Mouse (Mus musculus): ENCODE results near the gene Phf21a. TPM values are rescaled to one million over a fixed set of nuclear protein-coding genes. Genes with fewer than 3 reads are reported as not detected.
"Not testable (repeated sequence)": the region's sequence is repeated elsewhere in the genome, so short reads cannot be mapped to it uniquely, and the experiment has no call there.

Gene Phf21a
- polyA plus RNA-seq, 1 experiment = 49.2 TPM

DNA sequence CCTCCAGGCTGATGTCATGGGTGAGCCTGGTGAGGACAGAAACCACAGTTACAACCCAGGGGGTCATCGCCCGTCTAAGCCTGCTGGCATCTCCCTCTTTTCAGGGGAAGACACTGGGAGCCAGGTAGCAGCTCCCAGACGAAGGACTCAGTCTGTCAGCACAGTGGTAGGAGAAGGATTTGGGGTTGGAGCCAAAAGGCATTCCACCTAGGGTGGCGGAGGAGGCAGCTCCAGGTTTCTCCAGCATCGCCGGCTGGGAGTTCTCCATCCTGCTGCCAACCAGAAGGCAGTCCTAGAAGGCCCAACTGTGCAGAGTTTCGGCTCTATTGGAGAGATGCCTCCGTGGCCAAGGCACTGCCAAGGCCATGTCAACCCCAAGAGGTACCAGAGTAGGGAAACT is 298.2 kb downstream of the Phf21a start:
- WGBS = 91% methylated on average over 8 of the region's 8 CpGs
- DNase-seq (ENCODE audit: low read depth in 1 of 2, low spot score in 2 of 2) = no peak
- no peak overlapping the region for H3K27ac ChIP-seq (ENCODE audit: insufficient read depth, low read length)
- no peak overlapping the region for H3K4me3 ChIP-seq (ENCODE audit: extremely low read depth, insufficient read depth, insufficient read length)
- no peaks in the 10 kb centered on the region for H3K36me3 ChIP-seq (ENCODE audit: control insufficient read depth, insufficient read depth, low read length)
- TF ChIP-seq CTCF (IDR thresholded peaks at IDR 0.05; ENCODE audit: extremely low read depth, insufficient read depth, insufficient read length, insufficient replicate concordance) = no peak
- no peak for TF ChIP-seq POLR2A (IDR thresholded peaks at IDR 0.05; ENCODE audit: low read depth, low read length)
- peaks cover 20% of the 10 kb centered on the region for H3K27me3 ChIP-seq (ENCODE audit: control insufficient read depth, insufficient read depth, low read length)
- peaks cover 8% of the 10 kb centered on the region for H3K4me1 ChIP-seq (ENCODE audit: control insufficient read depth, insufficient read depth, insufficient read length)

DNA sequence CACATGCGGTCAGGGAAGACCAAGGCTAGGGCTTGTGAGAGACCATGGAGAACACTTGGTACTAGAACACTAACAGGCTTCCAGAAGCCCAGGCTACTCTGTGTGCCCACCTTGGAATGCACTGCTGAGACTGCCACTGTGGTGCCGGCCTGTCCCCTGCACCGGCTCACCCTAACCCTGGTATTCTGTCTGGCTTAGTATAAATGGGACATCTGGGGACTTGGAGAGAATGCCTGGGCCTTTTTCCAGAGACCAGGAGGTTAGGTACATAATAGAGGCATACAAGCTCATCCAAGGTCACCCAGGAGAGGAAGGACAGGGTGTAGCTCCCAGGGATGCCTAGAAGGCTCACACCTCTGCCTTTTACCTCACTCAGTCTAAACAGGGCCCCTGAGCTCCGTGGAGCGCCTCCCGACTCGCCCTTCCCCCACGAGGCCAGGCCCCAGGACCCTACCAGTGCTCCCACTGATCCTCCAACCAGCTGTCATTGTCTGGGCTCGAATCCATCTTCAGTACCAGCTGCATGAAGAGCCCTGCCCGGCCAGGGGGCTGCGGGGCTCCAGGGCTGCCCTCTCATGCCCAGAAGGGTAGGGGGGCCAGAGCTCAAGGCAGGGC is 298.9 kb downstream of the Phf21a start:
- TF ChIP-seq POLR2A (IDR thresholded peaks at IDR 0.05; ENCODE audit: low read depth, low read length) (no peak), CTCF (IDR thresholded peaks at IDR 0.05; ENCODE audit: extremely low read depth, insufficient read depth, insufficient read length, insufficient replicate concordance) (no peak)
- no peaks in the 10 kb centered on the region for H3K36me3 ChIP-seq (ENCODE audit: control insufficient read depth, insufficient read depth, low read length)
- 54% methylated on average over 11 of the region's 11 CpGs for WGBS
- no peak overlapping the region for H3K27ac ChIP-seq (ENCODE audit: insufficient read depth, low read length)
- no peak for DNase-seq (ENCODE audit: low read depth in 1 of 2, low spot score in 2 of 2)
- H3K4me3 ChIP-seq (ENCODE audit: extremely low read depth, insufficient read depth, insufficient read length) = peak overlapping the region; percentile 11; the same call in 1 of the 2 replicates
- H3K27me3 ChIP-seq (ENCODE audit: control insufficient read depth, insufficient read depth, low read length) = peaks cover 20% of the 10 kb centered on the region
- peaks cover 8% of the 10 kb centered on the region for H3K4me1 ChIP-seq (ENCODE audit: control insufficient read depth, insufficient read depth, insufficient read length)

DNA sequence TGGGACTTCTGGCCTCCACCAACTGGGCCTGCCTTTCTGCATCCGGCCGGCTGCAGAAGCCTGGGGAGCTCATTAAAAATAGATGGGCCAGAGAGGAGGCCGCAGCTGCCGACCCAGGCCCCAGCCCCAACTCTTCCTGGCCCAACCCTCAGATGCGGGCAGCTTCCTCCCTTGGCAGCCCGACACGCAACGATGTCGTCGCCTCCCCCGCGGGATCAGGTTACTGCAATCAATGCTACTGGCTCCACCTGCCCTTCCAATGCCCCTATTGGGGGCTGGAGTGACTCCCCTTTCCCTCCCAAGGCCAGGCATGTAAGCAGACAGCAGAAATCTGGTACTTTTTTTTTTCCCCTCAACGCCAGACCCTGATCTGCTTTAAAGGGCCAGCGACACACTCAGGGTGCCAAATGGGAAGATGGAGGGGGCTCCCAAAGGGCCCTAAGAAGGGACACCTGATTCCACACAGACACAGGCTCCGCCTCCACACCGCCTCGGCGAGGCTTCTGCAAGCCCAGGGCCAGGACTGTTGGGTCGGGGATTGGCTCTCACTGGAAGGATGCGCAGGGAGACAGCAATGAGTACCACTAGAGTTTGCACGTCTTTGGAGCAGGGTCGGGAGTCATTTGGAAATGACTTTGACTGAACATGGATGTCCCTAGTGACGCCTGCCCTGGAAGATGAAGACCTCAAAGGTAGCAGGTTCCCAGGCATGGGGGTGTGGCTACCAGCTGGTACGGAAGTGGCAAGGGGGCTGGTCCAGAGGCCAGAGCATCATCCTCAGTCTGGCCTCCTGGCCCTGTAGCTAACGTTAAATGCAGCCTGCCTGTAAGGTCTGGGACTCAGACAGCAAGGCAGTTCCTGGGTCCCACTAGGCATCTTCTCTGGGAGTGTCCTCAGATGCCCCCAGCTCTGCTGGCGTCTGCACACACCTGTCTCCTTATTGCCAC is 299.7 kb downstream of the Phf21a start:
- H3K36me3 ChIP-seq (ENCODE audit: control insufficient read depth, insufficient read depth, low read length) = no peaks in the 10 kb centered on the region
- peaks cover 8% of the 10 kb centered on the region for H3K4me1 ChIP-seq (ENCODE audit: control insufficient read depth, insufficient read depth, insufficient read length)
- H3K4me3 ChIP-seq (ENCODE audit: extremely low read depth, insufficient read depth, insufficient read length) = peak overlapping the region; percentile 11; the same call in 1 of the 2 replicates
- no peak overlapping the region for H3K27ac ChIP-seq (ENCODE audit: insufficient read depth, low read length)
- 14% methylated on average over 26 of the region's 26 CpGs for WGBS
- TF ChIP-seq POLR2A (IDR thresholded peaks at IDR 0.05; ENCODE audit: low read depth, low read length) (no peak), CTCF (IDR thresholded peaks at IDR 0.05; ENCODE audit: extremely low read depth, insufficient read depth, insufficient read length, insufficient replicate concordance) (no peak)
- H3K27me3 ChIP-seq (ENCODE audit: control insufficient read depth, insufficient read depth, low read length) = peaks cover 20% of the 10 kb centered on the region
- DNase-seq (ENCODE audit: low read depth in 1 of 2, low spot score in 2 of 2) = no peak

DNA sequence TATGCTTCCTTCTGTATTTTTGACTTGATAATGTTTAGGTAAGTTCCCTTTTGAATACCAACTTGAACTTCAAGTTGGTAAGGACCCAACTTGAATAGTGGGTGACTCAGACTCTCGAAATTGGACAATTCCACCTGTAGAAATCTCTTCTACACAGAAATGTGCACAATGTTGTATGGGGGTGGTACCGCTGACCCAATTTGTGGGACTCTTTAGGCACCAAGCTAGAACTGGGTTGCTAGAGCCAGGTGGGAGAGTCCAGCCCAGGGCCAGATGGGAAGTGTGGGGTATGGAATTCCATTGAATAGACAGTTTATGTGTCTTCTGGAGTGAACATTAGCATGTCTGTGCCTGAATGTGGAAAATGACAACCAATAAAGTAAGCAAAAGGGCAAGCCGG is 302.6 kb downstream of the Phf21a start:
- Histone ChIP-seq H3K27ac (ENCODE audit: insufficient read depth, low read length) (no peak overlapping the region), H3K4me3 (ENCODE audit: extremely low read depth, insufficient read depth, insufficient read length) (no peak overlapping the region), H3K27me3 (ENCODE audit: control insufficient read depth, insufficient read depth, low read length) (peaks cover 10% of the 10 kb centered on the region), H3K4me1 (ENCODE audit: control insufficient read depth, insufficient read depth, insufficient read length) (no peaks in the 10 kb centered on the region), H3K36me3 (ENCODE audit: control insufficient read depth, insufficient read depth, low read length) (no peaks in the 10 kb centered on the region)
- 84% methylated on average over 3 of the region's 3 CpGs for WGBS
- TF ChIP-seq CTCF (IDR thresholded peaks at IDR 0.05; ENCODE audit: extremely low read depth, insufficient read depth, insufficient read length, insufficient replicate concordance) (no peak), POLR2A (IDR thresholded peaks at IDR 0.05; ENCODE audit: low read depth, low read length) (no peak)
- no peak for DNase-seq (ENCODE audit: low read depth in 1 of 2, low spot score in 2 of 2)

DNA sequence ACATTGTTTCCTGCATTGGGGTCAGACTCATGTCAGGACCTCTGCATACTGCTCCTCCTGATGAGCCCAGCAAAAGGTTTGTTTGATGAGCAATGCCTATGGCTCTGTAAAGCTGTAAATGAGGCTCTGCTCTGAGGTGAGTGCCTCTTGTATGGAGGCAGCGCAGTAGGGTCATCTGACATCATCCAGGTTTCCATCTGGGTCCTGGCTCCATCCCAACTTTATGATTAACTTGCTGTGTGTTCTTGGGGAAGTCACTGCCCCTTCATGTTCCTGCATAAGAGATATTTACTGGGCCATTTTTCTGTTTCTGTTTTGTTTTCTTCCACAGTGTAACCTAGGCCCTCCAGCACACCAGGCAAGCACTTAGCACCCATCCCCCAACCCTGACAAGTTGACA is 304.5 kb downstream of the Phf21a start:
- 79% methylated on average over 1 of the region's 1 CpGs for WGBS
- Histone ChIP-seq H3K4me3 (ENCODE audit: extremely low read depth, insufficient read depth, insufficient read length) (no peak overlapping the region), H3K36me3 (ENCODE audit: control insufficient read depth, insufficient read depth, low read length) (no peaks in the 10 kb centered on the region), H3K27me3 (ENCODE audit: control insufficient read depth, insufficient read depth, low read length) (peaks cover 12% of the 10 kb centered on the region), H3K4me1 (ENCODE audit: control insufficient read depth, insufficient read depth, insufficient read length) (no peaks in the 10 kb centered on the region), H3K27ac (ENCODE audit: insufficient read depth, low read length) (no peak overlapping the region)
- no peak for DNase-seq (ENCODE audit: low read depth in 1 of 2, low spot score in 2 of 2)
- no peak for TF ChIP-seq CTCF (IDR thresholded peaks at IDR 0.05; ENCODE audit: extremely low read depth, insufficient read depth, insufficient read length, insufficient replicate concordance)
- TF ChIP-seq POLR2A (IDR thresholded peaks at IDR 0.05; ENCODE audit: low read depth, low read length) = no peak

DNA sequence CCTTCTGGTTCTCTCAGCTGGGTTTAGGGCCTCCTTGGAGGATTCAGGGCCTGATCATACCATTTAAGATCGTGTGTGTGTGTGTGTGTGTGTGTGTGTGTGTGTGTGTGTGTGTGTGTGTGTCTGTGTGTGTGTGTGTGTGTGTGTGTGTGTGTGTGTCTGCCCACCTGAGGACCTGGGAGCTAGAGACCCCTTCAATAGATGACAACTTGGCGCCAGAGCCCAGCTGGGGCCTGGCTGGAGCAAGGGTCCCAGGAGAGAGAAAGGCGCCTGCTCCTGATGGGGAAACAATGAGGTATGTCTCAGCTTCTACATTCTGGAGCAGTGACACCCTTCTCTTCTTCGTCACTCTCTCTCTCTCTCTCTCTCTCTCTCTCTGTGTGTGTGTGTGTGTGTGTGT is 307.0 kb downstream of the Phf21a start:
- not testable (repeated sequence) for H3K4me3 ChIP-seq (ENCODE audit: extremely low read depth, insufficient read depth, insufficient read length); H3K36me3 ChIP-seq (ENCODE audit: control insufficient read depth, insufficient read depth, low read length); H3K4me1 ChIP-seq (ENCODE audit: control insufficient read depth, insufficient read depth, insufficient read length); H3K27me3 ChIP-seq (ENCODE audit: control insufficient read depth, insufficient read depth, low read length); H3K27ac ChIP-seq (ENCODE audit: insufficient read depth, low read length); DNase-seq (ENCODE audit: low read depth in 1 of 2, low spot score in 2 of 2)
- 83% methylated on average over 4 of the region's 4 CpGs for WGBS

DNA sequence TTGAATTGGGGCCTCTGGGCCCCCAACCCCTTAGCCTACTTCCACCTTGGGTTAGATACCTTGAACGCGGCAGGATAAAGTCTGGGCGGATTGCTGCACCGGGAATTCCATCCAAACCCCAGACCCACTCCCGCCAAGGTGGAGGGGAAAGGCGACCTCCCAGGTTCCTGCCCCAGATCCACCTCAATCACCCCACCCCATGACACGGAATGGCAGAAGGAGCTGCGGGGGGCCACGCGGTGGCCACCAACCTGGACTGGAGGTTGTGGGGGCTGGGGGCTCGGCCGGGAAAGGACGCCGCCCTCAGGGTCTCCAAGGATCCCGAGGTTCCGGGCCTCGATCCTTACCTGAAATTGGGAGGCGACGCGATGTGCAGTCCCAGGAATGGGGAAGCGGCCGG is 307.8 kb downstream of the Phf21a start:
- TF ChIP-seq POLR2A (IDR thresholded peaks at IDR 0.05; ENCODE audit: low read depth, low read length) (no peak), CTCF (IDR thresholded peaks at IDR 0.05; ENCODE audit: extremely low read depth, insufficient read depth, insufficient read length, insufficient replicate concordance) (no peak)
- 18% methylated on average over 22 of the region's 22 CpGs for WGBS
- Histone ChIP-seq H3K4me3 (ENCODE audit: extremely low read depth, insufficient read depth, insufficient read length) (no peak overlapping the region; the same call in 1 of the 2 replicates), H3K4me1 (ENCODE audit: control insufficient read depth, insufficient read depth, insufficient read length) (no peaks in the 10 kb centered on the region), H3K27me3 (ENCODE audit: control insufficient read depth, insufficient read depth, low read length) (peaks cover 9% of the 10 kb centered on the region), H3K36me3 (ENCODE audit: control insufficient read depth, insufficient read depth, low read length) (no peaks in the 10 kb centered on the region), H3K27ac (ENCODE audit: insufficient read depth, low read length) (no peak overlapping the region)
- DNase-seq (ENCODE audit: low read depth in 1 of 2, low spot score in 2 of 2) = no peak

Measured in spleen, adult 2 months (tissue).